Mouse (Mus musculus) hindbrain, embryonic 15.5 days (tissue): ENCODE results near the gene Mex3d. TPM values are rescaled to one million over a fixed set of nuclear protein-coding genes. Genes with fewer than 3 reads are reported as not detected.

Experiments used
- ATAC-seq: fragments of 200-750 bp; cut with Nextera tagmentation; 2 replicates; pipeline ENCODE4 v1.8.0; 2017; ENCODE audit warnings: low read depth, moderate number of reproducible peaks, moderate TSS enrichment; ENCODE audit not compliant: low FRiP score
- H3K27ac ChIP-seq: fragments of 300-500 bp; sonication (generic); replicated peaks from 2 replicates; pipeline ENCODE4 v1.5.1; 2015; ENCODE audit warnings: mild to moderate bottlenecking, inconsistent platforms
- H3K27me3 ChIP-seq: fragments of 300-500 bp; sonication (generic); 2 replicates; pipeline ENCODE4 v1.6.1; 2015; ENCODE audit warnings: control low read depth, inconsistent platforms
- H3K36me3 ChIP-seq: fragments of 300-500 bp; sonication (generic); 2 replicates; pipeline ENCODE4 v1.6.1; 2015; ENCODE audit warnings: control low read depth, inconsistent platforms
- H3K4me1 ChIP-seq: fragments of 300-500 bp; sonication (generic); replicated peaks from 2 replicates; pipeline ENCODE4 v1.6.1; 2015; ENCODE audit warnings: control low read depth, inconsistent platforms
- H3K4me2 ChIP-seq: fragments of 300-500 bp; sonication (generic); 2 replicates; pipeline ENCODE4 v1.6.1; 2015; ENCODE audit warnings: moderate library complexity, mild to moderate bottlenecking, inconsistent platforms
- H3K4me3 ChIP-seq: fragments of 300-500 bp; sonication (generic); 2 replicates; pipeline ENCODE4 v1.5.1; 2015; ENCODE audit warnings: mild to moderate bottlenecking, inconsistent platforms
- H3K9ac ChIP-seq: fragments of 300-500 bp; sonication (generic); 2 replicates; pipeline ENCODE4 v1.6.1; 2015; ENCODE audit warnings: inconsistent platforms
- H3K9me3 ChIP-seq: fragments of 300-500 bp; sonication (generic); 2 replicates; pipeline ENCODE4 v1.6.1; 2016; ENCODE audit warnings: control low read depth, inconsistent platforms
- WGBS: fragments of 180-500 bp; shearing (Covaris S2); methylation state at CpG from one replicate; pipeline ENCODE4 v1.1.7; 2015; 5-methylcytosine and 5-hydroxymethylcytosine counted together
- polyA plus RNA-seq: library from polyadenylated mRNA; unstranded; fragments of >200 nt; fragmentation: Nextera tagmentation; extraction: Ambion mirVana; gene quantifications from 2 replicates; pipeline ENCODE4 v1.2.1, GENCODE M21; 2015

The Mex3d gene
- polyA plus RNA-seq, 1 experiment from 2014 or later, result 18.9 TPM

DNA sequence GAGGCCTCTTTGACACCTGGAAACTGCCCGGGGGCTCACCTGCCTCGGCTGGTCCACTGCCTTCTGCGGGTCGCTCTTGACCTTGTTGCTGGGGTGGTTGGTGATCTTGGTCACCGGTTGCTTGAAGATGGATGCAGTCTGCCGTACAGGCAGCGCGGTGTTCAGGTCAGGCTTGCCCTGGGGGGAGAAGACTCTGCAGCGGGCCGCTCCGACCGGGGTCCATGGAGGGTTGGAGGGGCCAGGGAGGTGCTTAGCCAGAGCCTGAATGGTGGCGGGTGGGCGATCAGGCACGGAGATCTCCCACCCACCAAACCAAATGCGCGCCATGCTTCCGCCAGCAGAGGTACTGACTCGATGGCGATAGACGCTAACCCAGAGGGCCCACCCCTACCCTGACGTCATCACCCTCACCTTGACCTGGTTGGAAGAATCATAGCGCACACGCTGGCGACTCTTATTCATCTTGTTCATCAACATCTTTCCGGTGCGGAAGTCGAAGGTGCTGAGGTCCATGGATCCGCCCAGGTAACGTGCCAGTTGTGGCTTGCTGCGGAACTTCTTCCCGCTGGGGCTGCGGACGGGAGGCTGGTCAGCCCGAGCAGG is 7.7 kb upstream of the Mex3d start:
- Histone ChIP-seq H3K27ac (no peak overlapping the region), H3K36me3 (peaks cover 47% of the 10 kb centered on the region), H3K4me1 (peaks cover 22% of the 10 kb centered on the region), H3K9ac (no peak overlapping the region), H3K9me3 (no peaks in the 10 kb centered on the region), H3K4me3 (no peak overlapping the region), H3K27me3 (no peaks in the 10 kb centered on the region), H3K4me2 (no peak overlapping the region)
- no peak for ATAC-seq
- 94% methylated on average over 35 of the region's 35 CpGs for WGBS

DNA sequence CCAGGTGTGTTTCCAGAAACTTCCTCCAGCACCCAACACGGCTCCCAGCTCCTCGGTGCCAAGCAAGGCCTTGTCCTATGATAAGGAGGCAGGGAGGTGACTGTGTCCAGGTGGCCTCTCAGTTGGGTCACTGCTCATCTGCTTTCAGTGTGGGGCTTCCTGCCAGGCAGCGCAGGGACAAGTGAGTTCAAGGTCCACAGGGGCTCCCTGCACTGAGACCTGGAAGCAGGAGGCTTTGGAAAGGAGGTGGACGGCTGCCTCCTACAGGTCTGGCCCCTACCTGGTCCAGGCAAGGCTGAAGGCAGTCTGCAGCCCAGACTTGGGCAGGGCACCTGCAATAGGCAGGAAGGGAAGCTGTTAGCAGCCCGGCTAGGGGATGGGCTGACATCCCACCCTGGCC is 5.2 kb upstream of the Mex3d start:
- ATAC-seq, result no peak
- no peaks in the 10 kb centered on the region for H3K27me3 ChIP-seq
- H3K9ac ChIP-seq, result no peak overlapping the region
- H3K4me2 ChIP-seq, result no peak overlapping the region
- H3K9me3 ChIP-seq, result no peaks in the 10 kb centered on the region
- H3K27ac ChIP-seq, result no peak overlapping the region
- H3K4me3 ChIP-seq, result no peak overlapping the region
- WGBS, result 93% methylated on average over 5 of the region's 5 CpGs
- peaks cover 47% of the 10 kb centered on the region for H3K36me3 ChIP-seq
- H3K4me1 ChIP-seq, result peaks cover 25% of the 10 kb centered on the region

DNA sequence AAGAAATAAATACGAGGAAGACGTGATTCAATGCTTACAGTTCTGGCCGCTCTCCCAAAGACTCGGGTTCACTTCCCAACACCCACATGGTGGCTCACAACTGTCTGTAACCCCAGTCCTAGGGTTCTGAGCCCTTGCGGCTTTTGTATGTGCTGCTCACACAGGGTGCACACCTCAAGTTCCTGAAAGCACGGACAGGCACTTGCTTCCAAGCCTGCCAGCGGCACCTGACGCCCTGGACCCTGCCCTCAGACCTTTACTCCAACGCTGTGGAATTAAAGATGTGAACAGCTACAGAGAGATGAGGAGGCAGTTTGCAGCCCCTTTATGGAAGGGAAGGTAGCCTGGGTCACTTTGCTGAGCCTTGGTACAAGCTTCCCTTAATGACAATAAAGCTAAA is 3.2 kb upstream of the Mex3d start:
- no peaks in the 10 kb centered on the region for H3K9me3 ChIP-seq
- peaks cover 10% of the 10 kb centered on the region for H3K4me1 ChIP-seq
- no peak overlapping the region for H3K4me3 ChIP-seq
- ATAC-seq, result no peak
- H3K27ac ChIP-seq, result no peak overlapping the region
- H3K27me3 ChIP-seq, result no peaks in the 10 kb centered on the region
- H3K36me3 ChIP-seq, result peaks cover 46% of the 10 kb centered on the region
- H3K9ac ChIP-seq, result no peak overlapping the region
- WGBS, result 87% methylated on average over 9 of the region's 9 CpGs
- H3K4me2 ChIP-seq, result no peak overlapping the region

DNA sequence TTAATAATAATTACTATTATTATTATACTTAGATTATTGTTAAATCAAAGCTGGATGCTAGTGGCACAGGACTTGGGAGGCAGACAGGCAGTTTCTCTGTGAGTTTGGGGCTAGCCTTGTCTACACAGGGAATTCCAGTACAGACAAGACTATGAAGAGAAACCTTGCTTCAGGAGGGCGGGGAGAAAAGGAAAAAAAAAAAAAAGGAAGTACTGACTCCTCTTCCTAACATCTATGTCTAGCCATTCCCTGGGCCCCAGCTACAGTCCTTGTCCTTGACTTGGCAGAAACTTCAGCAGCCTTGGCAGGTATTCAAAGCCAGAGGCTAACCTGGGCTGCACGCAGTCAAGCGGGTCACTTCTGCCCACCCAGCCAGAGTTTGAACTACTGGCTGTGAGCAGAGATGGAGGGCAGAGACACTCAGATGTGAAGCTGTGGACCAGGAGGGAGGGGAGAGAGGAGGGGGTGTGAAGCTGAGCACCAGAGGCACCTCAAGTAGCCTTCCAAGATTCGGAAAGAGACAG is 1.8 kb upstream of the Mex3d start:
- 75% methylated on average over 4 of the region's 4 CpGs for WGBS
- Histone ChIP-seq H3K36me3 (peaks cover 31% of the 10 kb centered on the region), H3K27ac (no peak overlapping the region), H3K4me2 (no peak overlapping the region), H3K9ac (no peak overlapping the region), H3K9me3 (no peaks in the 10 kb centered on the region), H3K4me3 (no peak overlapping the region), H3K4me1 (peaks cover 23% of the 10 kb centered on the region), H3K27me3 (no peaks in the 10 kb centered on the region)
- no peak for ATAC-seq

DNA sequence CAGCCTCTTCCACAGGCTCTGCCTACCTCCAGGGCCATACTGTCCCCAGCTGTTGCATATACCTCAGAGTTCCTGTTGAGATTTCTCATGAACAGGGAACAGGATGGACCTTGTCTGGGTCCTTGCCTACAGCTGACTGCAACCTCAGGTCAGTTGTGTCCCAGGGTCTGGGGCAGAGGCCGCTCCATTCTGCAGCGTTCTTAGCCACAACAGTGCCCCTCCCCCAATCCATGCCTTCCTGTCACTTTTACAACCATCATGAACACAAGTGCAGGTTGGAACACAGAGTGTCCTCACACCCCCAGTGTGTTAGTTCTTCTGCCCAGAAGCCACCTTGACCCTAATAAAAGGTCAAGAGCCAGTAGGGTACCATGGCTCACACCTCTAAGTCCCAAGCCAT is 1.3 kb upstream of the Mex3d start:
- no peak for ATAC-seq
- Histone ChIP-seq H3K36me3 (peaks cover 26% of the 10 kb centered on the region), H3K27ac (no peak overlapping the region), H3K27me3 (no peaks in the 10 kb centered on the region), H3K4me1 (peaks cover 28% of the 10 kb centered on the region), H3K4me2 (peak overlapping the region; percentile 89; the same call in 1 of the 2 replicates), H3K9me3 (no peaks in the 10 kb centered on the region), H3K4me3 (peak overlapping the region; percentile 94; the same call in 1 of the 2 replicates), H3K9ac (no peak overlapping the region)
- WGBS, result 17% methylated on average over 2 of the region's 2 CpGs

DNA sequence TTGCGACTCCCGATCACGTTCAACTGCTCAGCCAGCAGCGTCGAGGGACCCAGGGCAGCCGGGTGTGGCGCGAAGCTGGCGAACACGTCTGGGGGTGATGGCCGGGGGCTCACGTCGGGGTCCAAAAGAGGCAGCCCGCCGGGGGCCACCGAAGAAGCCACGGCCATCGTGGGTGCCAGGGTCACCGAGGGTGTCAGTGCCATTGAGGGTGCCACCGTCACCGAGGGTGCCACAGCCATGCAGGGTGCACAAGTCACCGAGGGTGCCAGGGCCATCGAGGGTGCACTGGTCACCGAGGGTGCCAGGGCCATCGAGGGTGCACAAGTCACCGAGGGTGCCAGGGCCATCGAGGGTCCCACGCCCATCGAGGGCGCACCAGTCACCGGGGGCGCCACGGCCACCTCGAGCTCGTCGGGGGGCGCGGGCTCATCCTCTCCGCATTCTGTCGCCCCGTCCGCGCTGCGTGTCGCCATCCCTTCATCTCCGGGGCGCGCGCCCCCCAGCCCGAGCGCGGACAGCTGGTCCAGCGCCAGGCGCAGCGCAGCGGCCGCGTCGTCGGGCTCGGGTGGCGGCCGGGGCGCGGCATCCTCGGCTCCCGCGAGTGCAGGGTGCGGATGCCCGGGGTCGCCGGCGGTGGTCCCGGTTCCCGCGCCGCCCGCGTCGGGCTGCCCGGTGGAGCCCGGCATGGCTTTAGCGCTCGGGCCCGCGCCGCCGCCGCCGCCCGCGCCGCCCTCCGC is 556 bp downstream of the Mex3d start:
- ATAC-seq, result no peak
- H3K36me3 ChIP-seq, result peaks cover 23% of the 10 kb centered on the region

DNA sequence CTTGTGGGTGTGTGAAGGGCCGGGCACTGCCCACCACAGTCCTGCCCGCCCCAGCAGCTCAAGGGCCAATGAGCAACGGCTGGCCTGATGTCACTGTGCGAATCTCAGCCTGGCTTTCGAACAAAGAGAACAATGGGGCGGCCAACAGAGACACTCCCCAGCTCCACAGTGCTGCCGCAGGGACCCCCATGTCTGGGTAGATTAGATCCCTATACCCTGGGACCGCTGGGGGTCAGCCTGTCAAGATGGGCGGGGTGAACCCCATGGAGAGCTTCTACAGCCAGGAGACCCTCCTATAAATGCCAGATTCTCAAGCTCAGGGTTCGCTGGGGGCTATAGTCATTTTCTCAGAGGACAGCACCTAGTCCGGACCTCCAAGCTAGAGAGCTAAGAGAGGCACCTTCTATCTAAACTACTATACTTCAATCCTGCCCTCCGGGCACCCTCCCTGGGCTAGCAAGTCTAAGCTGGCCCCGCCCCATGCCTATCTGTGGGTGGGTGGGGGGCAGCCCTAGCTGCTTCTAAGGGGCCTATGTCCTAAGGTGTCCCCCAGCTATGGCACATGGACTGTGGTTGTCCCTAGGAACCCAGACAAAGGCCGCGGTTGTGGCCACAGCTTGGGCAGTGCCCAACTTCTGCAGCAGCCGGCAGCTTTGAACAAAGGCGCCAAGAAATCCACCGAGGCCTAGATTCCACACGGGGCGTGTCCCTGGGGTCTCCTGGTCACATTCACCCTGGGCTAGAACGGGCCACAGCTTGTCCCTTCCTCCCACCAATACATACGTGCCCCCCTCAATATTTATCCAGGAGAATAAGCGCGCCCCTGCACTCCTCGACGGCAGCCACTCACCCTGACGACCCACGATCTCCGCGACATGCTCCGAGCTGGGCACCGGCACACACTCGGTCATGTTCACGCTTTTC is 1.4 kb downstream of the Mex3d start:
- peak overlapping the region; percentile 89 for H3K4me2 ChIP-seq
- peaks cover 42% of the 10 kb centered on the region for H3K4me1 ChIP-seq
- peaks cover 27% of the 10 kb centered on the region for H3K36me3 ChIP-seq
- ATAC-seq, result peak; percentile 76
- under 1% methylated on average over 34 of the region's 34 CpGs for WGBS
- no peaks in the 10 kb centered on the region for H3K9me3 ChIP-seq
- no peaks in the 10 kb centered on the region for H3K27me3 ChIP-seq
- H3K4me3 ChIP-seq, result peak overlapping the region; percentile 94
- H3K9ac ChIP-seq, result peak overlapping the region; percentile 98
- peak overlapping the region; percentile 92 for H3K27ac ChIP-seq

More for the DNA sequence above, 556 bp downstream of the Mex3d start:
- Histone ChIP-seq H3K9me3 (no peaks in the 10 kb centered on the region), H3K4me2 (peak overlapping the region; percentile 89), H3K9ac (peak overlapping the region; percentile 98), H3K4me1 (peaks cover 41% of the 10 kb centered on the region), H3K27me3 (no peaks in the 10 kb centered on the region), H3K4me3 (peak overlapping the region; percentile 94), H3K27ac (peak overlapping the region; percentile 92)
- WGBS, result under 1% methylated on average over 73 of the region's 94 CpGs

DNA sequence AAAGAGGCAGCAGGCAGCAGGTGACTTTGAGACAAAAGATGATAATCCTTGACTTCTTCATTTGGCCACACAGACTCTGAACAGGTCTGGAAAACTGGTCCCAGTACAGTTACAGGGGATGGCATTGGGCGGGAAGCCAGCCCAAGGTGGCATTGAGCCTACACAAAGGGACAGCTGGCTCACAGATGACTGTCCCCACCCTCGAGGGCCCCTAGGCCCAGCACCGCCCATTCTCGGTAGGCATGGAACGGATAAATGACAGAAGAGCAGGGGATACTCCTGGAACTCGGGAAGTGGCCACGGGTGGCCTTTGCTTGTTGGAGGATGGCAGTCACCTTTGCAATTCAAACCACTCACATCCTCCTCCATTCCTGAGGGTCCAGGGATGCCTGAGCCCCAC is 2.1 kb downstream of the Mex3d start:
- no peaks in the 10 kb centered on the region for H3K27me3 ChIP-seq
- H3K4me2 ChIP-seq, result peak overlapping the region; percentile 89
- no peaks in the 10 kb centered on the region for H3K9me3 ChIP-seq
- peaks cover 31% of the 10 kb centered on the region for H3K36me3 ChIP-seq
- 2% methylated on average over 7 of the region's 7 CpGs for WGBS
- ATAC-seq, result peak; percentile 2; the same call in 1 of the 2 replicates
- H3K4me3 ChIP-seq, result peak overlapping the region; percentile 94
- H3K4me1 ChIP-seq, result peaks cover 44% of the 10 kb centered on the region
- H3K27ac ChIP-seq, result peak overlapping the region; percentile 92
- peak overlapping the region; percentile 98 for H3K9ac ChIP-seq

DNA sequence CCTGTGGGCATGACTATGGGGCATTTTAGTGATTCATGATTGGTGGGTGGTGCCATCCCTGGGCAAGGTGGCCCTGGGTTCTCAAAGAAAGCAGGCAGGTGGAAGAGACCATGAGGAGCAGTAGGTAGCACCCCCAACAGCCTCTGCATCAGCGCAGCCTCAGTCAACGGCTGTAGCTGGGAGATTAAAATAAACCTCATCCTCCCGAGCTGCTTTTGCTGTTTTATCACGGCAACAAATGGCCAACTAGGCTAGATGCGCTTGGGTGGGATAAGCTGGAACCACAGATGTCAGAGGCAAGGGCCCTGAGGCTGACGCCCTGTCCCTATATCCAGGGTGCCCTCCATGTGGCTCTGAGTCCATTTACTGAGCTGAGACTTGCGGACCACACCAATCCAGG is 2.8 kb downstream of the Mex3d start:
- peaks cover 44% of the 10 kb centered on the region for H3K4me1 ChIP-seq
- H3K9me3 ChIP-seq, result no peaks in the 10 kb centered on the region
- no peaks in the 10 kb centered on the region for H3K27me3 ChIP-seq
- H3K36me3 ChIP-seq, result peaks cover 34% of the 10 kb centered on the region
- H3K4me3 ChIP-seq, result peak overlapping the region; percentile 94
- ATAC-seq, result no peak
- peak overlapping the region; percentile 92; the same call in 1 of the 2 replicates for H3K27ac ChIP-seq
- WGBS, result 42% methylated on average over 7 of the region's 7 CpGs
- H3K9ac ChIP-seq, result peak overlapping the region; percentile 98
- H3K4me2 ChIP-seq, result peak overlapping the region; percentile 89

DNA sequence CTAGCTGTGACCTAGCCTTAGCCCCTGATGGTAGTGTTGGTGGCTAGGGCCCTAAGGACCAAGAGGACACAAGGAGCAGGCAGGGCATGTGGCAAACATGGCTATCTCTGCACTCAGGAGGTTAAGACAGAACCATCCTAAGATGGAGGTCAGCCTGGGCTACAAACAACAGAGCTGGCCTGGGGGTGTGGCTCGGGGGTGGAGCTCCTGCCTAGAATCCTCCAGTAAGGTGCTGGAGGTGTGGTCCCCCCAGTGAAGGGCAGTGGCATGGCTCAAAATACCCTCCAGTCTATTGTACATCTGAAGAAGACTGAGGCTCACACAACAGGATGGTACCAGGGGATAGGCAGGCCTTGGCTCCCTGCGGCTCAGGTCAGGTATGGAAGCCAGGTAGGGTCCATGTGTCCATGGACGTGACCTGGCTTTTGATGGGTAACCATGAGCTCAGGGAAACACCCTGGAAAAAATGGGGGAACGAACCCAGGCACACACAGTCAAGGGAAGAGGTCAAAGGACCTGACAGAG is 3.3 kb downstream of the Mex3d start:
- no peaks in the 10 kb centered on the region for H3K9me3 ChIP-seq
- H3K9ac ChIP-seq, result peak overlapping the region; percentile 98
- no peaks in the 10 kb centered on the region for H3K27me3 ChIP-seq
- 79% methylated on average over 4 of the region's 4 CpGs for WGBS
- no peak for ATAC-seq
- peak overlapping the region; percentile 94 for H3K4me3 ChIP-seq
- H3K4me2 ChIP-seq, result peak overlapping the region; percentile 89
- H3K4me1 ChIP-seq, result peaks cover 44% of the 10 kb centered on the region
- H3K27ac ChIP-seq, result peak overlapping the region; percentile 92; the same call in 1 of the 2 replicates
- H3K36me3 ChIP-seq, result peaks cover 40% of the 10 kb centered on the region

DNA sequence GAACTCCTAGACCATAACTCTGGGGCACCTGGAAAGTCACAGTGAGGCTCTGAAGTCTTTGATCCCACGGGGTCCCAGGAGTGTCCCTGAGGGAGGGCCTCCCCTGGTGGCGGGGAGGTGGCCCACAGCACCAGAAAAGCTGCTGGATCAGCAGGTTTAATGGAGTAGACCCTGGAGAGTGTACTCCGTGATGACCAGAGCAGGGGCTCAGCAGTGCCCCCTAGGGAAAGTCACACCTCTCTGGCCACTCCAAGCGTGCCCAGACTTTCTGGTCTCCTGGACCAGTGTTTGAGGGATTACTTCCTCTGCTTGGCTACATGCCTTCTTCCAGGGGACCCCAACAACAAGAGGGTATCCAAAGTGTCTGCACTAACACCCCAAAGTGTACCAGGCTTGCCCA is 4.0 kb downstream of the Mex3d start:
- Histone ChIP-seq H3K4me1 (peaks cover 42% of the 10 kb centered on the region), H3K27ac (no peak overlapping the region)

More for the DNA sequence above, 4.0 kb downstream of the Mex3d start:
- Histone ChIP-seq H3K36me3 (peaks cover 42% of the 10 kb centered on the region), H3K9ac (0 out of 2 replicates have a peak overlapping the region, but pooled peaks have one; percentile 13), H3K4me2 (peak overlapping the region; percentile 89), H3K4me3 (peak overlapping the region; percentile 94), H3K27me3 (no peaks in the 10 kb centered on the region), H3K9me3 (no peaks in the 10 kb centered on the region)
- ATAC-seq, result no peak
- WGBS, result 53% methylated on average over 4 of the region's 4 CpGs
